Mouse (Mus musculus) WW6 (cell line): ENCODE data around the gene 2410015M20Rik.
"Not testable (repeated sequence)": the region's sequence is repeated elsewhere in the genome, so short reads cannot be mapped to it uniquely, and the experiment has no call there.

ENCODE experiments used
- DNase-seq: peaks from one replicate; pipeline ENCODE4 v3.0.0-alpha.2; 2013; ENCODE audit warnings: low read depth, low spot score

The 2410015M20Rik gene

DNA sequence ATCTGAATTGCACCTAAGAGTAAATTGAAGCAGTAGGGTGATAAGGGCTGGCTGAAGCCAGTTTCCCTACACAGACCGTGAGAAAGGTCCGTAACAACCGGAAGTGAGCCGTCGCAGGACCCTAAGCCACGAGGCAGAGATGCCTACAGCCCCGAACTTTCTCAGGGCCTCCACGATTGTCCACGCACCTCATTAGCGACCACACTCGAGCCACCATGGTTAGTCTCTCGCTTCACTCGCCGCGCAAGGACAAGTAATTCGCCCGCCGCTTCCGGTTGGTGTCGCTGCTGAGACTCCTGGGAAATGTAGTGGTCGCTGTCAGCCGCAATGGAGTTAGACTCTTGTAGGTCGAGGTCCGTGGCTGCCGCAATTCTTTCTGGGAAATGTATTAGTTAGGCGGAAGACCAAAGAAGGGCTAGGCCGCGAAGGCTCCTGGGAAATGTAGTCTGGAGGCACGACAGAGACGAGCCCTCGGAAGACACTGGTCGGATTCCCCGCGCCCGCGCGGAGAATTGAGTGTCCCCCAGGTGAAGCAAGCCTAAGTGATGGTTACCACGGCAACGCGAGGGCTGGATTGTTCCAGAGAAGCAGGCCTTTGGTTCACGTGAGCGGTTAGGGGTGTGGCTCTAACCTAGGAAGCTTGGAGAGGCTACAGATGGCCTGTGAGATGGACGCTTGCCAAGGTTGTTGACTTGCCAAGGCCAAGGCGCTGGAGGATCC is at the start of gene 2410015M20Rik:
Gene 2410015M20Rik, minus strand, starts transcription at position 320 of the 720 bp plus-strand sequence.
- peak; percentile 92 for DNase-seq

DNA sequence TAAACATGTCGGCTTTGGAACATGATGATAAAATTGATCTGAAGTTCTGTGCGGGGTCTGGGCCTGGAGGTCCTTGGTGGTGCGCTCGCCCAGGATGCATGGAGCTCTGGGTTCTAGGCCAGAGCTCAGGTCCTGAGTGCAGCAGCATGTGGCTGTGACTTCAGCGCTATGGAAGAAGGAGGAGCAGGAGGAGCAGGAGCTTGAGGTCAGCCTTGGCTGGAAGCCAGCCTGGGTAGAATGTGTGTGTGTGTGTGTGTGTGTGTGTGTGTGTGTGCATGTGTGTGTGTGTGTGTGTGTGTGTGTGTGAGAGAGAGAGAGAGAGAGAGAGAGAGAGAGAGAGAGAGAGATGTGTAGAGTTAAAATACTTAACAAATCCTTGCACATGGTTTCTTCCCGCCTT is 46.6 kb upstream of the 2410015M20Rik start:
- DNase-seq: no peak

DNA sequence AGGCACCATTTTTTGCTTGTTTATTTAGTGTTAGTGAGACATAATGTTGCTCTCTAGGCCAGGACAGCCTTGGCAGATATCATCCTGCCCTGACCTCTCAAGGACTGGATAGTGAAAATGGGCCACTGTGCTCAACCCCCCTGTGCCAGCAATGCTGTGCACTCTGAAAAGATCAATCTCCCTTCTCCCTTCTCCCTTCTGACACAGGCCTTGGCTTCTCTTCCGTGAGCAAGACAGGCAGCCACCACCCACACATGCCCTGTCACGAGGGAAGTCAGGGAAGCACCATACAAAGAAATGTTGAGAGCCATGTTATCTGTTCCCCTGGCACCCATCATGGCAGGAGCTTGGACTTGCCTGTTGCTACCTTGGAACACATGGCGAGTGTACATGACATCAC is 45.7 kb upstream of the 2410015M20Rik start:
- no peak for DNase-seq

DNA sequence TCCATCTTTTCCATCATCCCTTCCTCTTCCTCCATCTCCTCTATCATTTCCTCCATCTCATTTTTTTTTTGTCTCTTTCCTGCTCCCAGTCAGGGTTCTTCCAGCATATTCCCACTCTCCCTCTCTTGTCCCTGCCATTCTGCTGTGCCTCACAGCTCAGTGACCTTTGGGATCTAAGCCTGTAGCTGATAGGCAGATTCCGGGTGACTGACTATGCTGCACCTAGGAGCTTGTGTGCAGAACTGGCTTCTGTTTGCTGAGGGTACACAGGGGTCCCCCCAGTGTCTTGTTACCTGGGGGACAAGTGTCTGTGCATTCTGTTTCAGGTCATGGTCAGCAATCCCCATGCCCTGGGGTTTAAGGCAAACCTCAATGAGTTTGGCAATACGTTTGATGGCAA is 45.2 kb upstream of the 2410015M20Rik start:
- DNase-seq: no peak

- DNase-seq: peak; percentile 74
Observed at GRCm38 (mm10) chr17:56651801-56652200, 42.2 kb upstream of the 2410015M20Rik start.

DNA sequence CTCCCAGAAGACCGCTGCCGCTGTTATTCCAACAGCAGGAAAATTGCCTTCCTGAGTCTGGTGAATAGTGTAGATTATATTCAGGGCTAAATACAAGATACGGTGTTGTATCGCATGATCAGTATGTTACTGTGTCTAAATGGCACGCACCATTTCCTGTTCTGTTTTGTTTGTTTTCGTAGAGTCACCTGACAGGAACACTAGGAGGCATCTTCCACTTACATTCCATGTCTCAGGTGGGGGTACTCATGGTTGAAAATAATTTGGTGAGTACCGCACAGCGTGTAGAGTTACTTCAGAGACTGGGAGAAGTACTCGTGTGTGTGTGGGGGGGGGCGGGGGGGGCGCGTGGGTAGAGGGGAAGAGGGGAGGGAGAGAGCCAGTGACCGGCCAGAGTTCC is 38.0 kb upstream of the 2410015M20Rik start:
- DNase-seq: no peak

GRCm38 (mm10) chr17:56643237-56643636 is 33.7 kb upstream of the 2410015M20Rik start:
- no peak for DNase-seq

DNA sequence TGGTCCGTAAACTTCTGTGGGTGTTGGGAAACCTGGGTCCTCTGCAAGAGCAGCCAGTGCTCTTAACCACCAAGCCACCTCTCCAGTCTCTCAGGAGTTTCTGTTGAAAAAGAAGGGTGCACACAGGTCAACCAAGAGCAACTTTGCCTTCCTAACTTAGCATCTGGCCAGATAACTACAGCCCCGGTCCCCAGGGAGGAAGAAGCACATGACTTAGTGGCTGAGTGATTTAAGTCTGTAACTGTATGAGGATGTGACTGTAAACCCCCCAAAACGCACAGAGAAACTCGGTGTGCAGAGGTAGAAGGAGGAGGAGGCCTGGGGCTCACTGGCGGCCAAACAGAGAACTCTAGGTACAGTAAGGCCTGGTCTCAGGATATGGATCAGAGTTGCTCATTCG is 24.5 kb upstream of the 2410015M20Rik start:
- no peak for DNase-seq

DNA sequence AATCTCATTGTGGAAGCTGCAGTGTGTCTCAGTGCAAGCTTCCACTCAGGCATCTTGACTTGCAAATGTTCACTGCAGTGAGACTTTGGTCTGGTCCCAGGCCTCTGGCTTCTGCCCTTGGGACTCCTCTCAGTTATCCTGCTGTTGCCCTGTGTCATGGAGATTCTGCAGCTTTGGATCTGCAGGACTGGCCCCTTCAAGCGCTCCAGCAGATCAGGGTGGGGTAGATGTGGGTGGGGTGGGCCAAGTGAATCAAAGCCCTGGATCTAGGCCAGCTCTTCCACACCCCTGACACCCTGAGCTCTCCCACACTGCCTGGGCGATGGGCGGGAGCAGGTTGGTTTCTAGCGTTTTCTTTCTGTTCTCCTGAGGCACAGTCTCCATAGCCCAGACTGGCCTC is 22.2 kb upstream of the 2410015M20Rik start:
- DNase-seq: no peak

DNA sequence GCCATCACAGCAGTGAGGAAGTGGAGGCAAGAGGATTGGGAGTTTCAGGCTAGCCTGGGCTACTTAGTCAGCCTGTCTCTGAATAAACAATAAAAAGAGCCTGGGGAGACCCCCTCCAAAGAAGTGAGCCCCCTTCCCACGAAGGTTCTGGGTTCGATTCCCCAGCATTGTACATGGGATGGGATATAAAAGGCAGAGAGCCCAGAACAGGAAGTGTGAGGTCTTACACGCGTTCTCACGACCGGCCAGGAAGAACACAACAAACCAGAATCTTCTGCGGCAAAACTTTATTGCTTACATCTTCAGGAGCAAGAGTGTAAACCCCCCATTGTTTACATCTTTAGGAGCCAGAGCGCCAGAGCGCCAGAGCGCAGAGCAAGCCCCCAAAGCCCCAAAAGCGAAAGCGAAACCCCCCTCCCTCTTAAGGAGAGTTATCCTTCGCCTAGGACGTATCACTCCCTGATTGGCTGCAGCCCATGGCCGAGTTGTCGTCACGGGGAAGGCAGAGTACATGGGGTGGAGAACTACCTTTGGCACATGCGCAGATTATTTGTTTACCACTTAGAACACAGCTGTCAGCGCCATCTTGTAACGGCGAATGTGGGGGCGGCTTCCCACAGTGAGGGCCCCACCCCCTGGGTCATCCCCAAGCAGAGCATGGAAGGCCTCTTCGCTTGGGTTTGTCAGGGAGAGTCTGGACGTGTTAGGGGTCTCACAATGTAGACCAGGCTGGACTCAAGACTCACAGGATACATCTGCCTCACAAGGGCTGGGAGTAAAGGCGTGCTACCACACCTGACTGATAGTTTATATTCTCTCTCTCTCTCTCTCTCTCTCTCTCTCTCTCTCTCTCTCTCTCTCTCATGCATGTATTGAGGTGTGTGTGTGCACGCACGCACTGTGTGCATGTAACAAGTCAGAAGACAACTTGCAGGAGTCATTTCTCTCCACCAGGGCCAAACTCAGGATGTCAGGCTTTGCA is 20.5 kb upstream of the 2410015M20Rik start:
- not testable (repeated sequence) for DNase-seq

DNA sequence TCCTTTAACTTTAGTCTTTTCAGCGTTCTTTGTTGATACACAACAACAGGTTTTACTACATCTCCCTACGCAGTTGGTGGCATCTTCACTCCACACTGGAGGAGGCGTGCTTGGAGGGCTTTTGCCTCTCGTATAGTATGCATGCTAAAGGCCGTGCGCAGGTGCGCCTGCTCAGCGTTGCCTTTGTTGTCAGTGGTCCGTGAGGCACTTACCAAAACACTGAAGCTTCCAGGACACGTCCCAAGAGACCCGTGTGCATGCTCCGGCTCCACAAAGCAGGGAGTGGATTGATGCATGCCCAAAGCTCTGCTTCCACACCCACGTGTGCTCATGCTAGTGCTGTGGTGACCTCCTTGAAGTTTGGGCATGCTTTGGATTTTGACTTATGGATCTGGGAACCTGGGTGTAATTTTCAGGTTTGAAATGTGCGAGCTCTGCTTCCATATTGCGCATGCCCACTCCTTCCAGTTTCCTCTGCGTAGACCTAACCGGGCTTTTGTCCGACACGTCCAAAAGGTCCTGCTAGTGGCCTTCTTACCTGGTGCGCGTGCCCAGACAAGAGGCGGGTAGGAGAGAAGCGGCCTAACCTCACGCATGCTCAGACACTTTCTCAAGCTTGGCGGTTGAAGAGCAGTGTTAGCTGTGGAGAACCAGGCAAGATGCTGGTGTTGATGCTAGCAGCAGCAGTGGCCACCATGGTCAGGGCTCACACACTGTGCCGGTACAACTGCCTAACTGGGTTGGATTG is 18.1 kb upstream of the 2410015M20Rik start, which contains the start of gene Catsperd:
Gene Catsperd, plus strand, starts transcription at position 614 of the 748 bp plus-strand sequence.
- no peak for DNase-seq

DNA sequence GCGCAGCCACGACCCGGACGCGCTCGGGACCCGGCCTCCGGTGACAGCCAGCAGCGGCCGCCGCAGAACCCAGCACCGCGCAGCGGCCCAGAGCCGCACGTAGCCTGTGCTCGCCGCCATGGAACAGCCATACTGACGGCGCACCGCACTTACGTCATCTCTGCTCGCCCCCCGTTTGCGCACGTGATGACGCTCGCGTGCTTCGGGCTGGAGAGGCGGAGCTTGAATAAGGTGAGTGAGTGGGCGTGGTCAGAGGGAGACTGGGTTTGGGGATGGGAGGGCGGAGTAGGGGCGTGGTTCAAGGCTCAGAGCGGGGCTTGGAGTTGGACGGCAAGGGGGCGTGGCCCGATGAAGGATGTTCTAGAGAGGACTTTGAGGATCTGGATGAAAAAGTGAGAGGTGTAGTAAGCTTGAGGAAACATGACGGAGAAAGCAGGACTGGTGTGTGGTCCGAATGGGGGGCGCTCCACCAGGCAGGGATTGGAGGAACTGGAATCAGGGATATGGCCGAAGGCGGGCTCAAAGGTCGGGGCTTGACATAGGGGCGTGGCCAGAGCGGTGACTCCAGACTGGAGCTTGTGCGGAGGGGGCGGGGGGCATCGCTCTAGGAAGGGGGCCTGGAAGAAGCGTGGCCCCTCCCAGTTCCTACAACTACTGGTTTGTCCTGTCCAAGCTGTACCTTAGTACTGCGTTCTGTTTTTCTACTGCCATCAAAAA is 17.3 kb upstream of the 2410015M20Rik start, which contains the start of gene Lonp1:
Gene Lonp1, minus strand, starts transcription at position 134 of the 717 bp plus-strand sequence.
- DNase-seq: peak; percentile 99

DNA sequence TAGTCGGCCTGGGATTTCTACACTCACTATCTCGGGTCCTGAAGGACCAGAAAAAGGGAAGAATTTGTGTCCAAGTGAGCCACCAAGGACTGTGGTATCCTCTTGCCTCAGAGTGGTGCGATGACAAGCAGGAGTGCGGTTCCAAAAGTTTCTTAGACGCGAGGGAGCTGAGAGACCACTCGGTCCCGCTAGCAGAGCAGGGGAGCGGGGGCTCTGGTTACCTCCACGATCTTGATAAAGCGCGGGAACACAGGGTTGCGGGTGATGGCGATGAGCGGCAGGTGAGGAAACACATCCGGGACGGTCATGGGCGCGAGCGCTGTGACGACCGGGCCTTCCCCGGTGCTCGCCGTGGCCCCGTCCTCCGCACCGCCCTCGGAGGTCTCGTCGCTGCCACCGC is 16.7 kb upstream of the 2410015M20Rik start:
- no peak for DNase-seq

- no peak for DNase-seq
Observed at GRCm38 (mm10) chr17:56625495-56625894, 15.9 kb upstream of the 2410015M20Rik start.

DNA sequence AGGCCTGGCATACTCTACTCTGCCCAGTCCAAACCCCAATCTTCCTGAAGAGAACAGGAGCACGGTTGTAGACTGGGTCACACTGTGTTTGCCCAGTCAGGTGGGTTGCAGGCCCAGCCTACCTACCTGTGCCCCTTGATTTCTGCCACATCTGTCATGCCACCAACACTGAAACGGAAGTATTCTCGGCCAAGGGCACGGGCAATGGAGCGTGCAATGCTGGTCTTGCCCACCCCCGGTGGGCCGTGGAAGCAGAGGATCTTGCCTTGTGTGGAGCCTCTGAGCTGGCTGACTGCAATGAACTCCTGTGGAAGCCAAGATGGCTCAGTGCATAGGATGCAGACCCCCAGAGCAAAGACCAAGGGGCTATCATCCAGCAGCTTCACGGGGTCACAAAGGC is 8.1 kb upstream of the 2410015M20Rik start:
- no peak for DNase-seq

DNA sequence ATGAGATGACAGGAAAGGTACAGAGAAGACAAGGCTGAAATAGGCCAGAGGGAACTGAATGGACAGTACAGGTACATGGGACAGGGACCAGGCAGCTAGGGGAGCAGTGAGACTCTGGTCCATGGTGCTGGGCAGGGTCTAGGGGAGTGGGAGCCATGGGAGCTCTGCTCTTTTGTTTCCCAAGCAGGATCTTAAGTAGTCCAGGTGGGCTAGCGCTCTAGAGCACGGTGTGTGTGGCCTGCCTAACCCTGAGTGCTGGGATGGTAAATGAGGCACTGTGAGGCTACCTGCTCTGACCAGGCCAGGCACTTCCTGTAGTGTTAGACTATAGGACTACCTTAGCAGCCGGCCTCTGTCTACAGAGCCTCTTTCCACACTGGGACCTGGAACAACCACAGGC is 7.2 kb upstream of the 2410015M20Rik start:
- DNase-seq: no peak

- DNase-seq: no peak
Observed at GRCm38 (mm10) chr17:56615792-56616191, 6.2 kb upstream of the 2410015M20Rik start.

GRCm38 (mm10) chr17:56615136-56615784 is 5.7 kb upstream of the 2410015M20Rik start:
- no peak for DNase-seq

DNA sequence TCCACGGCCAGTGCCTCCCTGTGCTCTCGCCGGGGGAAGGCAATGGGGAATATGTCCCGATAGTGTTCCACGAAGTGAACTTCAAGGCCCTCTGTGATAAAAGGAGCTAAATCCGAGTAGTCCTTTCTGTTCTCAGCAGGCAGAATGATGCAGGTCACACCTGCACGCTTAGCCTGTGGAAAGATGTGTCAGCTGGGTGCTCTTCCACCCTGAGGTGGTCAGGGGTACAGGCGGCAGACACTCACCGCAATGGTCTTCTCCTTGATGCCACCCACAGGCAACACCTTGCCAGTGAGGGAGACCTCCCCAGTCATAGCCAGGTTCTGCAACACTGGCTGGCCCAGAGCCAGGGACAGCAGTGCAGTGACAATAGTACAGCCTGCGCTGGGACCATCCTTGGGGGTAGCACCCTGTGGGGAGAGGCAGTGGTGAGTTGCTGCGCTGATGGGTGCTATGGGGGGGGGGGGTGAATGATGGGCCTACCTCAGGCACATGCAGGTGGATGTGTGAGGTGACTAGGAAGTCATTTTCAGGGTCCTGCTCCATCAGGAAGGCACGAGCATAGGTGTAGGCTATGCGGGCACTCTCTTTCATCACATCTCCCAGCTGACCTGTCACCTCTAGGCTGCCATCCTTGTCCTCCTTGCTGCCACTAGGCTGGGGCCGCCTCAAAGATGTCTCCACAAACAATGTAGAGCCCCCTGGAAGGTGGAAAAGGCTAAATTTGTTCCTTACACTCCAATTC is 5.0 kb upstream of the 2410015M20Rik start:
- DNase-seq: no peak

GRCm38 (mm10) chr17:56613893-56614292 is 4.3 kb upstream of the 2410015M20Rik start:
- DNase-seq: not testable (repeated sequence)
